Mouse (Mus musculus): ENCODE measurements around the gene Tada2a.

The Tada2a gene

GRCm38 (mm10) chr11:84063631-84064209, 65.7 kb downstream of the Tada2a start:
- no peak for DNase-seq (ENCODE audit: low spot score in 2 of 2)

- no peak for DNase-seq (ENCODE audit: low spot score in 2 of 2)
These were observed 66.6 kb downstream of the Tada2a start for GRCm38 (mm10) chr11:84062805-84063204.

DNA sequence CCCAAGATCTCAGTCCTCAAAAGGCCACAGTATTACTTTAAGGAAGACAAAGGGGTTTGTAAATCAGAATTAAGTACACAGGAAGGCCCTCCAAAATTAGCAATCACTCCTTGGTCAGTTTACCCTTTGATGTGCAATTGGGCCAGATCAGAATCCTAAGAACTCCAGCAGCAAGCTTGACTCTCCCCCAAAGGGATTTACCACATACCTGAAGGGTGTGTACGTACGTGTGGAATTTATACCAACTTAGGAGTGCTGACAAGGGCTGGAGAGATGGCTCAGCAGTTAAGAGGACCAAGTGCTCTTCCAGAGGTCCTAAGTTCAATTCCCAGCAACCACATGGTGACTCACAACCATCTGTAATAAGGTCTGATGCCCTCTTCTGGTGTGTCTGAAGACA, 67.5 kb downstream of the Tada2a start:
- DNase-seq (ENCODE audit: low spot score in 2 of 2): no peak

DNA sequence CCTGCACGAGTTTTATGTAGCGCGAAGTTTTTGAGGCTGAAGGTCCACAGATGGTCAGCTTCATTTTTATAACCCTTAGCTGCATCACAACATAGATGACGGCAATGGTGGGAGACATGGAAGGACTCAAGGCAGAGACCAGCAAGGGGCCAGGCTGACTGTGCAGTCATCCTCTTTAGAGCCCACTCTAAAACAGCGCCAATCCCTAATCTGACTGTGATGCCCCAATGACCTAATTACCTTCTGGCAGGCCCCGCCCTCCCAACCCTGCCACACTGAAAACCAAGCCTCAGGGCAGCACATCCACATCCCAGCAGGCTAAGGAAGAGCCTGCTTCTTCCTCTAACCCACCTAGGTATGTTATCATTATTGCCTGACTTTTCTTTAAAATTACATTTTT, 68.8 kb downstream of the Tada2a start:
- no peak for DNase-seq (ENCODE audit: low spot score in 2 of 2)

GRCm38 (mm10) chr11:84059784-84060183, 69.6 kb downstream of the Tada2a start:
- no peak for DNase-seq (ENCODE audit: low spot score in 2 of 2)

DNA sequence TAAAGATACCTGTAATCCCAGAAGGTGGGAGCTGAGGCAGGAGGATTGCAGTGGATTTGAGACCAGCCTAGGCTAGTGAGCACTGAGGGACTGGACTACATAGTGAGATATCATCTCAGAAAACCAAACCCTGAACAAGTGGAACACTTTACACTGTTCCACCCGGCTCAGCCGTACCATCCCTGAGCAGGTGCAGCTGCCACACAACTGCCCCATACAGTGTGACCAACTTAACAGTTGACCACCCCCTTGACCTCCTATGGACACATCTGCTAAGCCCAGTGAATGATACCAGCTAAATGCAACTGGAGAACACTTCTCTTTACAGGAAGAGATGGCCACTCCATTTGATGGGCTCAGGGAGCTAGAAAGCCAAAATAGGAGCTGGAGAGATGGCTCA, 72.0 kb downstream of the Tada2a start:
- DNase-seq (ENCODE audit: low spot score in 2 of 2): no peak

DNA sequence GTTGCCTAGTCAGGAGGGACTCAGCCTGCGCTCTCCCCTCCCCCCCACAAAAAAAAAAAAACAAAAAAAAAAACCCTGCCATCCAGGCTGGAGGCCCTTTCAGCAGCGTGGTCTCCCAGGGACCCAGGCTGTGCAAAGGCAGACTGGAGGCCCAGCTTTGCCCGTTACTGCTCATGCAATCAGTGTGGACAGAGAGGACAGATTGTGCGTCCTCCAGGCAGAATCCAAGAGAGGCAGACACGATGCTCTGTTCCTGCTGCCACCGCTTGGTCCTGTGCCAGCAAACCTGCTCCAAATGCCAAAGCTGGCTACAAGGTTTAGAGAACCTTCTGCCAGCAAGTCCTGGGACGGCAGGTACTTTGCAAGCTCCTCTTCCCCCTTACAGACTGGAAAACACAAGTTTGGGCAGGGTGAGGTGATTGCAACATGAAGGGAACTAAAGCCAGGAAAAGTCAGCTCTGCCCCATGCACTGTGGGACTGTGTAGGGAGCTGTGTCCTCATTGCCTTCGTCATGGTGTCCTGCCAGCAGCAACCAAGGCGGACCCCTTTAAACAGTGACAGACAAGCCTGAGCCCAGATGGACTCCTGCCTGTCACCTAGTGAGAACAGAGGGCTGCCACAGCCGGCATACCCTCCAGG, 75.8 kb downstream of the Tada2a start:
- no peak for DNase-seq (ENCODE audit: low spot score in 2 of 2)

DNA sequence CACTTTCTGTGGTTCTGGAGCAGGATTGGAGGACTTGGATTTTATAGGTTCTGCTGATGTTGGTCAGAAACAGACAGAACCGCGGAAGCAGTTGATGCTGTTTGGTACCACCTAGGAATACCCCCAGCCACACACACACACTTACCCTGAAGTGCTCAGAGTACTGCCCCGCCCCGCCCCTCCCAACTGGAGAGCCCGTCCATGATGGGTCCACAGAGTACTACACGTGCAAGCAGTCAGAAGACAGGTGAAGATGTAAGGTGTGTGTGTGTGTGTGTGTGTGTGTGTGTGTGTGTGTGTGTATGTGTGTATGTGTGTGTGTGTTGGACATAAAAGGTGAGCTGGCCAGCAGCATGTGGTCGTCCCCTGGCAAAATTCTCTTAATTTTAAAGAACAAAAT, 76.3 kb downstream of the Tada2a start:
- no peak for DNase-seq (ENCODE audit: low spot score in 2 of 2)

DNA sequence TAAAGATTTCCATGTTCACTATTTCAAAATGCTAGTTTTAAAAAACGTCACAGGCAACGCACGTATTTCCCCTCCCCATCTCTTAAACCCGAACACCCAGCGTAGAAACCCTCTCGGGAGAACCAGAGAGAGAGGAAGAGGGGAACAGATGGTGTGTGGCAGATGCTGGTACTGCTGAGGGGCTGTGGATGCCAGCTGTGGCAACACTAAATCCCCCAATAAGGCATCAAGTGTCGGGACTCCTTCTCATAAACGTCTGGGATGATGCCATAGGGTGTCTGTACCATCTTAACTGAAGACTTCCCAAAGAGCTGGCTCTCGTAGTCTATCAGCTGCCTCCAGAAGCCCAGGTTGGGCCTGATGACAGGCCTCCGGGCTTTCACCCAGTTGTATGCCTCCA, 81.0 kb downstream of the Tada2a start:
- DNase-seq (ENCODE audit: low spot score in 2 of 2): no peak

DNA sequence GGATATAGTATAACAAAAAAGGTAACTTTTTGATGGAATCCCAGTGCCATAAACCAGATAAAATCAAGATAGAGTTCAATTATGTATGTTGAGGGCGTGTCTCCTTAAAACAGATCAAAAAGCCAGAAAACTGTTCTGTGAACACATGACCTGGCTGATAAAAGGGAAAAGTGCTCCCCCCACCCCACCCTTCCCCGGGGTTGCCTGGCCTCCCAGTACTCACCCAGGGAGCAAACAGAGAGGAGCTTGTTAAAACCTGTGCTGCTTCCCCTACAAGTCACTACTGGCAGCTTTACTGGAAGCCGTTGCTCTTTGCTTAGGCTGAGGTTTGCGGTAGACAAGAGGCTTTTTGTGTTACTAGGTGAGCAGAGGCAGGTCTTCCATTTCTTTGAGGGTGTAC, 82.1 kb downstream of the Tada2a start:
- DNase-seq (ENCODE audit: low spot score in 2 of 2): peak in 1 of 2 experiments; percentile 55

DNA sequence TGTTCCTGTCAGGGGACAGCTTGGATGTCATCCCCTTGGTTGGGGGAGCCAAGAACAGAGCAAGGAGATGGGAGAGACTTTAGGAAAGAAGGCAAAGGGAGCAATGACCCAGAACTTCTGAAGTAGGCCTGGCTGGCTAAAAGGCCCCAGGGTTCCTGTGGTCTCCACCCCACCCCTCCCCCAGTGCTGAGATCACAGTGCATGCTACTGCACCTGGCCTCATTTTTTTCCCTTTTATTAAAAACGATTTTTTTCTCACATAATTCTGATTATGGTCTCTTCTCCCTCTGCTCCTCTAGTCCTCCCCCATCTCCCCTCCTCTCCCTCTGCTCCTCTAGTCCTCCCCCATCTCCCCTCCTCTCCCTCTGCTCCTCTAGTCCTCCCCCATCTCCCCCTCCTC, 84.4 kb downstream of the Tada2a start:
- no peak for DNase-seq (ENCODE audit: low spot score in 2 of 2)

DNA sequence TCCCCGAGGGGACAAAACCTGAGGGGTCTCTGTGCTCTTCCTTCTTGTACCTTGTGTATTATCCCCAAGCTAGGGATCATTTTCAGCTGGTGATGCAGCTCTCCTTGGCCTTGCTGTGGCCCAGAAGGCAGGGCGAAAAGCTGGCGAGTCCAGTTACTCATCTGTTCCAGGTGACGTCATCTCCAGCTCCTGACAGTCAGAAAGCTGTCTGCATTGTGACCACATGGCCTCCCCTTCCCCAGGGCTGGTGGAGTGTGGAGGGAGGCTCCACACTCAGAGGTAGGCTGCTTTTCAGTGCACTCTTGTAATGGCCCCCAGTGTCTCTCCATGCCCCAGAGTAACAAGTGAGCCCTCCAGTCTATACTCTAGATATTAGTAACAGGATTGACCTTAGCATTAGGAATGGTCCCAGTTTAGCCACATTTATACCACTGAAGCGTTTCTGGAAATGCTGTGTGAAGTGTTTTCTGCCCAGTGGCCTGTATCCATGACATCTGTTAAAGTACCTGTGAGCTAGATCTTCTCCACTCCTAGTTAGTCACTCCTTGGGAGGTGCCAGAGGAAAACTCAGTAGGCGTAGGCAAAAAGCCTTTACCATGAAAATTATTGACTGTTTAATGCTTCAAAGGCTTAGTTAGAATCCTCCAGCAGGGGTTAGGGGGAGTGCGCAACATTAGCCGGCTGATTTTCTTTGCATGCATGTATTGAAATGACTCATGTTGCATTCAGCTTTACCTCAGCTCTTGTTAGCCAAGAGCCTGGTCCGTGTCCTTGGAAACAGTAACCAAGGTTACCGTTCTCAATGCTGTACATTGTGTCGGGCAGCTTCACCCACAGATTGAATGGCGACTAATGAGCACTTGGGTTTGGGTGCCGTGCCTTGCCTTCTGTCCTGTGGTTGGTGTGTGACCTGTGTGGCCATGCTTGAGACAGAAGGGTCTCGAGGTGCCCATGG, 86.3 kb downstream of the Tada2a start:
- DNase-seq (ENCODE audit: low spot score in 2 of 2): no peak

DNA sequence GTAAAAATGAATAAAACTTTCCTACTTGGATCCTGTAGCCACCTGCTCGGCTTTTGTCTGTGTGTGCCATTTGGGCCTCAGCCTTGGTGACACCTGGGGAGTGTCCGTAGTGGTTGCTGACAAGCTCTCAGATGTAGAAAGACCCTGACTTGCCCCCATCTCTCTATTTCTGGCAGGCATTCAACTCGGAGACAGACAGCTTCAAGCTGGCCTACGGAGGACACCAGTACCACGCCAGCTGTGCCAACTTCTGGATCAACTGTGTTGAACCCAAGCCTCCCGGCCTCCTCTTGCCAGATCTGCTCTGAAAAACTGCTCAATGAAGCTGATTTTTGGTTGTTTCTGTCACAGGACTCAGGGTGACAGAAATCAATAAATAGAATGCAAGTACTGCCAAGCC, 88.8 kb downstream of the Tada2a start:
- DNase-seq (ENCODE audit: low spot score in 2 of 2): no peak

GRCm38 (mm10) chr11:84033671-84034070, 95.7 kb downstream of the Tada2a start:
- DNase-seq (ENCODE audit: low spot score in 2 of 2): no peak

GRCm38 (mm10) chr11:84032559-84032958, 96.8 kb downstream of the Tada2a start:
- DNase-seq (ENCODE audit: low spot score in 2 of 2): no peak

GRCm38 (mm10) chr11:84031971-84032370, 97.4 kb downstream of the Tada2a start:
- peak in 1 of 2 experiments; percentile 40 for DNase-seq (ENCODE audit: low spot score in 2 of 2)

Measured in urinary bladder, adult 18-20 months (tissue).